Mouse (Mus musculus) limb, embryonic 12.5 days (tissue): ENCODE results near the gene Stat5b. TPM values are rescaled to one million over a fixed set of nuclear protein-coding genes. Genes with fewer than 3 reads are reported as not detected.
A peak's percentile ranks its signal among the peaks of the same experiment; 100 is the strongest.

Experiments
- ATAC-seq: fragments of 200-750 bp; cut with Nextera tagmentation; 2 replicates; pipeline ENCODE4 v1.8.0; 2017; ENCODE audit warnings: low read depth, moderate TSS enrichment; ENCODE audit not compliant: insufficient number of reproducible peaks, insufficient read depth, low FRiP score, low TSS enrichment
- H3K27ac ChIP-seq: fragments of 300-500 bp; sonication (generic); 2 replicates; pipeline ENCODE4 v1.5.1; 2016; ENCODE audit warnings: mild to moderate bottlenecking, moderate library complexity
- H3K27me3 ChIP-seq: fragments of 300-500 bp; sonication (generic); 2 replicates; pipeline ENCODE4 v1.6.1; 2016; ENCODE audit warnings: mild to moderate bottlenecking, moderate library complexity
- H3K36me3 ChIP-seq: fragments of 300-500 bp; sonication (generic); 2 replicates; pipeline ENCODE4 v1.6.1; 2016; ENCODE audit warnings: mild to moderate bottlenecking, moderate library complexity
- H3K4me1 ChIP-seq: fragments of 300-500 bp; sonication (generic); replicated peaks from 2 replicates; pipeline ENCODE4 v1.6.1; 2016
- H3K4me2 ChIP-seq: fragments of 300-500 bp; sonication (generic); 2 replicates; pipeline ENCODE4 v1.6.1; 2016; ENCODE audit warnings: mild to moderate bottlenecking, moderate library complexity
- H3K4me3 ChIP-seq: fragments of 300-500 bp; sonication (generic); replicated peaks from 2 replicates; pipeline ENCODE4 v1.5.1; 2016; ENCODE audit warnings: mild to moderate bottlenecking
- H3K9ac ChIP-seq: fragments of 300-500 bp; sonication (generic); replicated peaks from 2 replicates; pipeline ENCODE4 v1.6.1; 2016; ENCODE audit warnings: mild to moderate bottlenecking, moderate library complexity
- H3K9me3 ChIP-seq: fragments of 300-500 bp; sonication (generic); 2 replicates; pipeline ENCODE4 v1.6.1; 2016; ENCODE audit warnings: mild to moderate bottlenecking, moderate library complexity
- WGBS: fragments of 180-500 bp; shearing (Covaris S2); methylation state at CpG from one replicate; pipeline ENCODE4 v1.1.7; 2016; 5-methylcytosine and 5-hydroxymethylcytosine counted together
- polyA plus RNA-seq: library from polyadenylated mRNA; unstranded; fragments of >200 nt; fragmentation: Nextera tagmentation; extraction: Ambion mirVana; gene quantifications from 2 replicates; pipeline ENCODE4 v1.2.1, GENCODE M21; 2016

The Stat5b gene
- polyA plus RNA-seq, 1 experiment from 2014 or later, result 20.4 TPM

GRCm38 (mm10) chr11:100821605-100822220 lies 28.8 kb downstream of the Stat5b start:
- peaks cover 21% of the 10 kb centered on the region; the same call in 1 of the 2 replicates for H3K27me3 ChIP-seq
- H3K36me3 ChIP-seq, result no peaks in the 10 kb centered on the region
- WGBS, result 84% methylated on average over 13 of the region's 13 CpGs
- no peak overlapping the region for H3K27ac ChIP-seq
- ATAC-seq, result no peak
- no peaks in the 10 kb centered on the region for H3K9me3 ChIP-seq
- no peak overlapping the region for H3K4me3 ChIP-seq
- no peak overlapping the region for H3K9ac ChIP-seq
- no peak overlapping the region for H3K4me2 ChIP-seq
- peaks cover 52% of the 10 kb centered on the region for H3K4me1 ChIP-seq

- ATAC-seq, result 0 out of 2 replicates have a peak, but pooled peaks have one; percentile 43
- peak overlapping the region; percentile 31; the same call in 1 of the 2 replicates for H3K4me2 ChIP-seq
- H3K4me1 ChIP-seq, result peaks cover 44% of the 10 kb centered on the region
- no peaks in the 10 kb centered on the region for H3K36me3 ChIP-seq
- no peak overlapping the region for H3K4me3 ChIP-seq
- H3K27ac ChIP-seq, result no peak overlapping the region
- H3K9me3 ChIP-seq, result no peaks in the 10 kb centered on the region
- WGBS, result 22% methylated on average over 8 of the region's 8 CpGs
- peaks cover 19% of the 10 kb centered on the region; the same call in 1 of the 2 replicates for H3K27me3 ChIP-seq
- H3K9ac ChIP-seq, result no peak overlapping the region
These were observed 30.5 kb downstream of the Stat5b start for GRCm38 (mm10) chr11:100820047-100820446.

GRCm38 (mm10) chr11:100819626-100820025 lies 30.9 kb downstream of the Stat5b start:
- WGBS, result 46% methylated on average over 16 of the region's 16 CpGs

DNA sequence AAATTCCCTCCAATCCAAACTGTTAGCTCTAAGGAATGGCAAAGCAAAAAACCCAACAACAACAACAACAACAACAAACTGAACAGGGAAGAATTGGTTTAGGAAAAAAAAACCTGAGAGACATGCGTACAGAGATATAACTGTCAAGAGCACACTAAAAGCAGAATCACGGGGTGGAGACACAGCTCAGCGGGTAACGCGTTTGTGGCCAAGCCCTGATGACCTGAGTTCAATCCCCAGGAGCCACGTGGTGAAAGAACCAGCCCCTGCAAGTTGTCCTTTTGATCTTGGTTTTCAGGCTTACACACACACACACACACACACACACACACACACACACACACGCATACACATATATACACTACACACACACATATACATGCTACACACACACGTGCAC lies 31.5 kb downstream of the Stat5b start:
- Histone ChIP-seq H3K4me3 (no peak overlapping the region), H3K4me2 (no peak overlapping the region), H3K4me1 (peaks cover 39% of the 10 kb centered on the region), H3K9me3 (no peaks in the 10 kb centered on the region), H3K36me3 (no peaks in the 10 kb centered on the region), H3K27me3 (peaks cover 18% of the 10 kb centered on the region; the same call in 1 of the 2 replicates), H3K27ac (no peak overlapping the region), H3K9ac (no peak overlapping the region)
- 41% methylated on average over 8 of the region's 8 CpGs for WGBS
- no peak for ATAC-seq

More at GRCm38 (mm10) chr11:100819626-100820025, 30.9 kb downstream of the Stat5b start:
- no peak overlapping the region for H3K27ac ChIP-seq
- peaks cover 44% of the 10 kb centered on the region for H3K4me1 ChIP-seq
- H3K4me2 ChIP-seq, result peak overlapping the region; percentile 31; the same call in 1 of the 2 replicates
- no peak overlapping the region for H3K9ac ChIP-seq
- H3K4me3 ChIP-seq, result no peak overlapping the region
- no peaks in the 10 kb centered on the region for H3K9me3 ChIP-seq
- H3K36me3 ChIP-seq, result no peaks in the 10 kb centered on the region
- ATAC-seq, result 0 out of 2 replicates have a peak, but pooled peaks have one; percentile 38
- peaks cover 19% of the 10 kb centered on the region; the same call in 1 of the 2 replicates for H3K27me3 ChIP-seq

DNA sequence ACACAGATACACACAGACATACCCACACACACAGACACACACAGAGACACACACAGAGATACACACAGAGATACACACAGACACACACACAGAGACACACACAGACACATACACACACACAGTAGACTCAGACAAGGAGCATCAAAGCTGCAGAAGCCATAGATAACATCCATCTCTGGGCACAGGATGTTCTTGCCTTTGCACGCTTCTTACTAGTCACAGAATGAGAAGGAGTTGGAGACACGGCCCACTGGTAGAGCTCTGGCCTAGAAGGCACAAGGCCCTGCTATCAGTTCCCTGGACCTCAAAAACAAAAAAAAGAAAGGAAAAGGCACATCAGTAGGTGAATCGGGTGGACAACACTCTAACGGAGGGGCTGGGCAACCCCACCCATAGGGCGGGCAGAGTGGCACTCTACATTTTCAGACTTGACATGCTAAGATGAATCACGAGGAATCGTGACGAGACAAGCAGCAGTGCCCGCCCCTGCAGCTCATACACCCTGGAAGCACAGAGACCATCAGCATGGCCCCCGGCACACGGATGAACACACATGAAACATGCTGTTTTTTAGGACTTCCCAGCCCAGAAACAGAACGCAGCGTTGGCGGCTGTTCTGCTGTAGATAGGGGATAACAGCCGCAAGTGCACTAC lies 32.0 kb downstream of the Stat5b start:
- no peak for ATAC-seq
- WGBS, result 81% methylated on average over 15 of the region's 15 CpGs
- Histone ChIP-seq H3K4me1 (peaks cover 39% of the 10 kb centered on the region), H3K4me3 (no peak overlapping the region), H3K4me2 (no peak overlapping the region), H3K36me3 (no peaks in the 10 kb centered on the region), H3K9me3 (no peaks in the 10 kb centered on the region), H3K27me3 (peaks cover 14% of the 10 kb centered on the region; the same call in 1 of the 2 replicates), H3K9ac (no peak overlapping the region), H3K27ac (no peak overlapping the region)

GRCm38 (mm10) chr11:100817311-100817710 lies 33.2 kb downstream of the Stat5b start:
- Histone ChIP-seq H3K27me3 (peaks cover 14% of the 10 kb centered on the region; the same call in 1 of the 2 replicates), H3K9ac (no peak overlapping the region), H3K27ac (no peak overlapping the region), H3K4me2 (no peak overlapping the region), H3K4me3 (no peak overlapping the region), H3K4me1 (peaks cover 34% of the 10 kb centered on the region), H3K9me3 (no peaks in the 10 kb centered on the region), H3K36me3 (no peaks in the 10 kb centered on the region)
- no peak for ATAC-seq
- 49% methylated on average over 9 of the region's 9 CpGs for WGBS

- no peak for ATAC-seq
- H3K9ac ChIP-seq, result no peak overlapping the region
- peaks cover 13% of the 10 kb centered on the region; the same call in 1 of the 2 replicates for H3K27me3 ChIP-seq
- no peak overlapping the region for H3K27ac ChIP-seq
- H3K4me2 ChIP-seq, result no peak overlapping the region
- WGBS, result 81% methylated on average over 4 of the region's 4 CpGs
- H3K4me3 ChIP-seq, result no peak overlapping the region
- peaks cover 31% of the 10 kb centered on the region for H3K4me1 ChIP-seq
- H3K36me3 ChIP-seq, result no peaks in the 10 kb centered on the region
- H3K9me3 ChIP-seq, result no peaks in the 10 kb centered on the region
These were observed 33.7 kb downstream of the Stat5b start for GRCm38 (mm10) chr11:100816801-100817200.

GRCm38 (mm10) chr11:100816342-100816741 lies 34.2 kb downstream of the Stat5b start:
- Histone ChIP-seq H3K4me2 (no peak overlapping the region), H3K4me1 (peaks cover 26% of the 10 kb centered on the region), H3K4me3 (no peak overlapping the region), H3K9ac (no peak overlapping the region), H3K27me3 (peaks cover 9% of the 10 kb centered on the region; the same call in 1 of the 2 replicates), H3K36me3 (no peaks in the 10 kb centered on the region), H3K27ac (no peak overlapping the region), H3K9me3 (peaks cover under 1% of the 10 kb centered on the region; the same call in 1 of the 2 replicates)
- no peak for ATAC-seq
- WGBS, result 70% methylated on average over 3 of the region's 3 CpGs

GRCm38 (mm10) chr11:100814498-100814897 lies 36.0 kb downstream of the Stat5b start:
- 59% methylated on average over 13 of the region's 13 CpGs for WGBS
- Histone ChIP-seq H3K27me3 (peaks cover 7% of the 10 kb centered on the region; the same call in 1 of the 2 replicates), H3K9ac (no peak overlapping the region), H3K4me2 (no peak overlapping the region), H3K27ac (no peak overlapping the region; the same call in 1 of the 2 replicates), H3K36me3 (no peaks in the 10 kb centered on the region), H3K4me1 (peaks cover 25% of the 10 kb centered on the region), H3K4me3 (no peak overlapping the region), H3K9me3 (peaks cover 3% of the 10 kb centered on the region; the same call in 1 of the 2 replicates)
- ATAC-seq, result peak; percentile 66; the same call in 1 of the 2 replicates

GRCm38 (mm10) chr11:100811132-100811531 lies 39.4 kb downstream of the Stat5b start:
- H3K4me2 ChIP-seq, result no peak overlapping the region
- ATAC-seq, result no peak
- 0 out of 2 replicates have a peak, but pooled peaks cover 5% of the 10 kb centered on the region for H3K27me3 ChIP-seq
- H3K9ac ChIP-seq, result no peak overlapping the region
- WGBS, result 81% methylated on average over 2 of the region's 2 CpGs
- H3K36me3 ChIP-seq, result no peaks in the 10 kb centered on the region
- peaks cover 11% of the 10 kb centered on the region for H3K4me1 ChIP-seq
- peak overlapping the region; percentile 88 for H3K27ac ChIP-seq
- peaks cover 3% of the 10 kb centered on the region; the same call in 1 of the 2 replicates for H3K9me3 ChIP-seq
- no peak overlapping the region for H3K4me3 ChIP-seq

DNA sequence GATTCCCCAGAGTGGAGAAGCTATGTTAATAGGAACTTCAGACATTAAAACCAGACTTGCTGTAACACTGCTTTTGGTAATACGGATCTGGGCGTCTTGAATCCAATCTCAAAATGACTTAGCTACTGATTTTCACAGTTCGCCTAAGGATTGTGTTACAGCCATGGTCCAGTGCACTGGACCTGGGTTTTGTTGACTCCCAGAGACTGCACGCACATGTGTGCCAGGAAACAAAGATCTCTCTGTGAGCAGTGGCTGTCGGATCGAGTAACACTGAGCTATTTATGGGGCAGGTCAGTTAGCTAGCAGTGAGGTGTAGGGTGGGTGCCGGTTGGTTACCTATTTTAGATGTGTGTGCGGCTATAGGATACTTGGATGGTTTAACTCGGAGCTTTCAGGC lies 40.0 kb downstream of the Stat5b start:
- 0 out of 2 replicates have a peak, but pooled peaks cover 5% of the 10 kb centered on the region for H3K27me3 ChIP-seq
- H3K4me3 ChIP-seq, result no peak overlapping the region
- H3K9ac ChIP-seq, result no peak overlapping the region
- H3K4me2 ChIP-seq, result no peak overlapping the region
- peaks cover 11% of the 10 kb centered on the region for H3K4me1 ChIP-seq
- WGBS, result 51% methylated on average over 9 of the region's 9 CpGs
- peak overlapping the region; percentile 88 for H3K27ac ChIP-seq
- peak; percentile 73; the same call in 1 of the 2 replicates for ATAC-seq
- no peaks in the 10 kb centered on the region for H3K36me3 ChIP-seq
- peaks cover 3% of the 10 kb centered on the region; the same call in 1 of the 2 replicates for H3K9me3 ChIP-seq
